Mouse (Mus musculus): ENCODE measurements around the gene Tra2a.

The Tra2a gene

DNA sequence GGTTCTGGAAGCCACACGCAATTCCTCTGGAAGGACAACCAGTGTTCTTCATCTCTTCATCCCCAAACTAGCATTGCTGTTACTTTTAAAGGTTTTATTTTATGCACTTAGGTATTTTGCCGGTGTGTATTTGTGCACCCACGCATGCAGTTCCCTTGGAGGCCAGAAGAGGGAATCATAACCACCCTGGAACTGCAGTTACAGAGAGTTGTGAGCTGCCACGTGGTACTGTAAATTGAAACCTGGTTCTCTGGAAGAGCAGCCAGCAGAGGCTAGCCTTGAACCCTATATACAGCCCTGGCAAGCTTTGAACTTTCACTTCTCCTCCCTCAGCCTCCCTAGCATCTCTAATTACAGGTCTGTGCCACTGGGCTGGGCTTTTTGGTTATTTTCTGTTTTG is 30.5 kb downstream of the Tra2a start:
- DNase-seq (ENCODE audit: low spot score): no peak

DNA sequence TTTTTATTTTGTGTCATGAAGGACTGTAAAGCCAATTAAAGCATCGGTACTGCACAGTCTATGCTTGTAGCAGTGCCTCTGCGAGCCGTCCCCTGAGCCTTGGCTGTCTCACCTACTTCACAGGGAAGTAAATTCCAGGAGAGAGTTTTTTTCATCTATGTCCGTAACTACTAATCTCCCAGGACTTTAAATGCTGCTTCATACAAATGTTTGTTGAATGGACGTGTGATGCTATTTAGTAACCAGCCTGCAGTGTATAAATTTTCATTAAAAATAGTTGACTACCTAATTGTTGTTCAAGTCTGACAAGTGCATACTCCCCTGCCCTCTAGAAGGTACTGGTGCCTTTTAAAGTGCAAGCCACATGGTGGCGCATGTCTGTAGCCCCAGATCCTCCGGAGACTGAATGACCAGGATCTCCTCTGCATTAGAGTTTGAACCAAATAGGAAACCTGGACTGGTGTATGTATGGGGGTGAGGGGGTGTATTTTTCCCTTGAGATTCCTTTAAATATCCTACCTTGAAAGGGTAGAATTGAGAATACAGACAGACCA is 35.6 kb downstream of the Tra2a start:
- no peak for DNase-seq (ENCODE audit: low spot score)

DNA sequence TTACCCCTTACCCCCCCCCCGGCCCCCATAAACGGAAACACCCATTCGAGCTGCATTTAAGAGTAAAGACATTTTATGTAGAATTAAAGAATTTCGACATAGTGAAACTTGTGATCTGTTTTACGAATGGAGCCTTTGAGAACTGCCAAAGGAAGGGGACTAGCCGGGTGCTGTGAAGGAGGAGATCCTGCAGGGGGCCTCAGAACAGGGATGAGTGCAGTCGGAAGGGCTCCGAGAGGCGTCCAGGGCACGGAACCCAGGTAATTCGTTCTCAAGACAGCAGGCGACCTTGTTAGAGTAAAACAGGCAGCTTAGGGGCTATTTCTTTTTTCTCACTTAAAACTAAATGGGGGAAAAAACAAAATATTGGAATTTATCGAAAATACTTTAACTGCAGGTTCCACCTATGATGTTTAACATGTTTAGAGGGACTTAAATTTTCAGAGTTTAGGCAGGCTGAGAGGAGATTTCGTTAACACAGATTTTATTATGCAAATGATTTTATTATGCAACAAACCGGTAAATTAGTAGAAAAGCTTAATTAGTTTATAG is 36.6 kb downstream of the Tra2a start:
- no peak for DNase-seq (ENCODE audit: low spot score)

DNA sequence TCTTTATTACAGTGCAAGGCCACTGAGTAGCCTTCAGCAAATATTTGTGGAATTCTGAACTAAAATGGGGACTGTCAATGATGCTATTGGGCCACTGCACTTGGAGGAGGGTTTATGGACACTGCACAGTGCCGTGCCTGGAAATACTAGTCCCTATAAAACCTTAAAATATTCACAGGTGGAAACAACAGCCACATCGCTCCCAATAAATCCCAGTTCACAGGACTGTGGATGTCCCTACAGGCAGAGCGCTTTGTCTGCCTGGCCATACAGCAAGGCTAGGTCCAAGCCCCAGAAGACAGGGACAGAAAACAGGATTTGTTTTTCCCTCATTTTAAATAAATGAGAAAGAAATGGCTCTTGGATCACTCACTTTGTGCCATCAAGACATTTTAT is 38.1 kb downstream of the Tra2a start:
- no peak for DNase-seq (ENCODE audit: low spot score)

DNA sequence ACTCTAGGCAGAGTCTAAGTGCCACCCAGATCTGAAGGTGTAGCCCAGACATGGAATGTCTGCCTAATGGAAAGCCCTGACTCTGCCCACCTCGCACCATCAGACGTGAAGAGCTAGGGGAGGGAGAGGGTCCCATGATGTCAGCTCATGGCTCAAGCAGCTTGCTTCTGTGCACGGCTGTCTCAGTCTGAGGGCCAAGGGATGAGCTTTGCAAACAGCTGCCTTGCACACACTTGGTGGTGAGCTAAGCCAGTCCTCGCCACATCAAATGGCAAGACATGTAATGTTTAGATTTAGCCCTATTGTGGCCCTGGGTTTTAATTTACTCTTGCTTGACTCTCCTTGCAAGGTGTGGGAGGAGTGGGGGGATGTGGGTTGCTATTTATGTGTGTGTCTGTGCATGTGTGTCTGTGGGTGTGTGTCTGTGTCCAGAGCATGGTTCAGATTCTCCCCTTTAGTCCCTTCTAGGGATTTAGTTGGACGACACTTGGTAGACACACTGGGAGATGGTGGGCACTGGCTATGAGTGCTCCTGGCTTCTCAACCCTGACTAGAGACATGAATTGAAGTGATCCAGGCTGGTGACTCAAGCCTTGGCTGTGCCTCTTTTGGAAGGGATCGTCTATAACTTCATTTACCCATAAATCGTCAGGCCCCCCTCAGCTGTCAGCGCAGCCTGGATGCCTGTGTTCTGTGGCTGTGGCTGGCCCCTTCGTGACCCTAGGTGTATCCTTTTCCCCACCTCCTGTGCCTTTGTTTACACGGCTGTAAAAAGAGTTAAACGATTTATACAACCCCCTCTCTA is 38.7 kb downstream of the Tra2a start:
- no peak for DNase-seq (ENCODE audit: low spot score)

DNA sequence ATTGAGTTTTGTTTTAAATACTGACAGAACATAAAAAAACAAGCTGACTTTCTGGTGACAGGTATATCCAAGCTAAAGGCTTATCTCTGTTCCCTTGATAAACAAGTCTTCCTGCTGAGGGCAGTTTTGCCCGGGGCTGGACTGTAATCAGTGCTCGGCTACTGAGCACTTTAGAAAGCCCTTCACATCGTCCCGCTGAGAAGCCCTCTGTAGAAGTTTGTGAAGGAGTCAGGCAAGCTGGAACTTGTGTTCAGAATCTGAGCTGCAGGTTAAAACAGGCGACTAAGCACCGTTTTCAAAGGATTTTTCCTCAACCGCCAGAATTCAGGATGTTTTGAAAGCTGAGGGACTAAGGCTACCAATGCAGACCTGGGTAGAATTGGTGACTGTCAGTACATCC is 41.9 kb downstream of the Tra2a start:
- DNase-seq (ENCODE audit: low spot score): no peak

DNA sequence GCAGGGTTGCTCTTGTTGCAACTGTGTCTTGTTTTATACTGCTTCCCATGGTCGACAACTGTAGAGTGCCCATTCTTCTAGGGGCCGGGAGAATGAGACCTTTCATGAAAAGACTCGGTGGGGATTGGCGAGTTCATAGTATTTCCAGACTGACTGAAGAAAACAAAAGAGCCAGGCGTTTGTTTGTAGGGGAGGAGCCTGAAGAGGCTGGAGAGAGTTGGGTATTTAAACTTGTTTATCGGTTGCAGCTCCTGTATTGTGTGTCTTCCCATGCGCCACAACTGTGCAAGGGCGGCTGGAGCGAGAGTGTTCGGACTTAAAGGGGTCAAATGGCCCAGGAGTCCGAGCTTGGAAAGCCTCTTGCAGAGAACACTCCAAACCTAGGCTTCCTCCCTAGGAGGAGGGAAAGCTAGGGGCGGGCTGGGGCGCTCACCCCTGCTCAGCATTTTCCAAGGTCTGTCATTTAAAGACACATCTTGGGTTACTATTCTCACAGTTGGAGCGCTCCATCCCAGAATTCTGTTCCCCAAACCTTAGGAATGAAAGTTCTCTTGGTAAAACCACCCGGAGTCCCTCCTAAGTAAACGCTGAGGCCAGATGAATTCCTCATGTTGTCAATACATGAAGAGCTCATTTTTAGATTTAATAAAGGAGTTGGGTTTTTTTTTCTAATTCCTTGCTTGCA is 43.8 kb downstream of the Tra2a start:
- DNase-seq (ENCODE audit: low spot score): no peak

DNA sequence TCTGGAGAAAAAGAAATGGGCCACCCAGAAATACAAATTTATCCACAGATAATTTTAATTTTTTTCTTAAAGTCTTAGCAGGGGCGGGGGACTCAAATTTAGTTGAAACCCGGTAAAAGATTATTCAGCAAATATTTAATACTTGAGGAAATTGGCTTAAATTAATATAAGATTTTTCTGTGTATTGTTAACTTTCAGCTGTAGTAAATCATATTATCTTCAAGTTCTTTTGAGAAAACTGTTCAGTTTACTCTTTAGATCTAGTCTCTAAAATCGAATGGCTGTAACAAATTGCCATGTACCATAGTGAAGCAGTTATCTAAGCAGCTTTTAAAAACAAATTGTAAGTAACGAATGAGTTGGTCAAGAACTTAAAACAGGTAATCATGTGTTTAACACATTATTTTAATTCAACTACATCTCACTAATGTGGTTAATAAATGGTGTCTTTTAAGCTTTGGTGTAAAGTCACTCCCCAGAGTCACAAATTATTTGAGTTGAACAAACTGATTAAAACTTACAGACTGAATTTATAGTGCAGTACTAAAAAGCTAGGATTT is 44.8 kb downstream of the Tra2a start:
- DNase-seq (ENCODE audit: low spot score): no peak

DNA sequence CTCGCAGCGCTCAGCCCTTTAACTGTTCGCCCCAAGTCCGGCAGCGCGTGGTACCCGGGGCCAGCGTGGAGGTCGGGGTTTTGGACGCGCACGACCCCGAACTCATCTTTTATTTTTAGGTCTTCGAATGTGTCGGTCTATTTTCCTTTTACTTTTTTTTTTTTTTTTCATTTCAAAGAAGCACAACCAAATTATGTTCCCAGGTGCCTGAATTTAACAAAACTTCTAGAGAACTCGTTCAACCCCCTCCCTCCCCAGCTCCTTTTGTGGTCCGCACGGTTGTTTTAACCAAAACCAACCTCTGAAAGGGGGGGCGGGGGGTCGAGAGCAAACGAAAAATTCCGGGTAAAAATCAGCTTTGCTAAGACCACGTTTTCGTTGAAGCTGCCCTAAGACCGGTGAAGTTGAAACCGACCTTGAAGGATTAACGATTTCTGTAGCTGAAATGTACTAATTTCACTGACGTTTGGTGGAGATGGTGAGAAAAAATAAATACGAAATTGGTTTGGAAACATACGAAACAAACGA is 45.5 kb downstream of the Tra2a start:
- DNase-seq (ENCODE audit: low spot score): no peak

DNA sequence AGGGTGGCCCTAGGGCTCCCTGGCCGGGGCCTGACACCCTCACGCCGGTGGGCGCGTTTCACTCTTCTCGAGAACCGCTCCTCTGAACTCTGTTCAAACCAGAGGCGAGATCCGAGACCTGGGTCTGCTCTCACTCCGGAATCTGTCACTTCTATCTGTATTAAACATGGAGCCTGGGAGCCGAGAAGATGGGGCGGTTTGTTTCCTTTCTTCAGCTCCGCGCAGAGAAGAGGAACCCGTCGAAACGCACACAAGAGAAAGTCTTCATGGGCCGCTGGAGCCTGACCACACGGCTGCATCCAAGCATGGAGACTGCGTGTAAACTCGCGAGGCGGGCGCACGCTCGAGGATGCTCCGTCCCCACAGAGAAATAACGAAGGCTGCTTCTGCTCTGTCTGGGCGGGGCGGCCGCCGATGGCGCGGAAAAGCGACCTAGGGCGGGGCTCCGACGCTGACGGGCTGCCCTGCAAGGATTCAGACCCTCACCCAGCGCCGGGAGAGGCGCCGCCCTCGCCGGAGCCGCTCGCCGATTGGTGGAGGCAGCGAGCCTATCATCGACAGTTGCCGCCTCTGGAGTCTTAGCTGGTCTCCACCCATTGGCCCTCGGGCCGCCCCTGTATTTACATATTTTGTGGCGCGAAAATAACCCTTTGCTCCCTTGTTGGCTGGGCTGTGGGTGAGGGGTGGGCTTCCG is 46.1 kb downstream of the Tra2a start:
- DNase-seq (ENCODE audit: low spot score): peak; percentile 69

DNA sequence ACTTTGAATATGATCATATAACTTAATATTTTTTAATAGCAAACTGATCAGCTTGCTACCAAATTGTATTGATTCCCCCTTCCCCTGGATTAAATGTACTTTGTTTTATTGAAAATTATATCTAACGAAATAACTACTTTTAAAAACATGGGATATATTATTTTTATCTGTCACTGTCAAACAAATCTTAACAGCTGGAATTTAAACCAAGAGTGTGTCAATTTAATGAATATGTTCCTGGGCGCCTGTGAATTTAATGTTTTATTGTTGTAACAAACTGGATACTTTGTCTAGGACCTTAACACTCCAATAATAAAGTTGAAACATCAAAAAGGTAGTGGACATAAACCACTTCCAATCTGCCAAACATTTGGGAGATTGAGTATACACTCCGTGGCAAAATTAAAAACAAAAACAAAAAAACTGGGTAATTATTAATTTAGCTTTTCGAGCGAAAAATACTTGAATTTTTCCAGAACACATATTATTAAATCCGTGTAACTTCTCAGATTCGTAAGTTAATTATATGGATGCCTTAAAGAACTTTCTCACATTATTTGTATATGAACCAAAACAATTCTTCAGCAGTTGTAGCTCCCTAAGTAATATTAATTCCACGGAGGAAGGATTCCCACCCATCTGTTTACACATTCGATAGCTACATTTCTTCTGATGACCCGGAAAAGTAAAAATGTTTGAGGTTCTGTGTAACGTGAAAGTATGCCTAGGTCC is 46.9 kb downstream of the Tra2a start:
- DNase-seq (ENCODE audit: low spot score): no peak

DNA sequence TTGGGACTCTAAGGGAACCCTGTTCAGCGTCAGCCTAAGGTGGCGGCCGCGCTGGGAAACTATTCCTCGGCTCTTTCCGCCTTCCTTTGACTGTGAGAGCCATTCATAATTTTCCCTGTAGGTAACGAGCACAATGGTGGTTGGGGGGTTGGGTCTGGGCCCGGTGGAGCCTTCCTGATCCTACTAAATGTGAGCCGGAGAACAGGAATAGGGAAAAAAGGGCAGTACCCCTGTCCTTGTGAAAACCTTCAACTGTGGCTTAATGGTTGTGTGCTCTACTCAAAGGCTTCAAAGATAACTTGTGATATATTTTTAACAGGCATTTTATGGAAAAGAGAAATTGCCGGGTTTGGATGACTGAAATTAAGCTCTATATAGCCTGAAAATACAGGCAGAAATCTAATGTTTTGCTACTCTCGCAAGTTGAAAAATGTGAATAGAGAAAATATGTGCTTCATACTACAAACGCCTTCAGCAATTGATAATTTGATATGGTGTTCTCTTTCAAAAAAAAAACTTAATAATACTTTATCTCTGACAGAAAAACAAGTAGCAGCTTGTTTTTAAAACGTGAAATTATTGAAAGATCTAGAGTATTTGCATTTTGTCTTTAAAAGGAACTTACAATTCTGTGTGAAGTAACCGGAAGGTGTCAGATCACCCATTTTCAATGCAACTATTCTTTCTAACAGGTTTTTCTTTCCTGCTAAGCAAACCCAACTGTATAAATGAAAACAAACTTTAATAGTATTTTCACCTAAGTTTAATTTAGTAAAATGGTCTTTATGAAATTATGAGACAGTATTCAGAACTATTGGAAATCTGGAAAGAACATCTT is 47.9 kb downstream of the Tra2a start:
- DNase-seq (ENCODE audit: low spot score): no peak

DNA sequence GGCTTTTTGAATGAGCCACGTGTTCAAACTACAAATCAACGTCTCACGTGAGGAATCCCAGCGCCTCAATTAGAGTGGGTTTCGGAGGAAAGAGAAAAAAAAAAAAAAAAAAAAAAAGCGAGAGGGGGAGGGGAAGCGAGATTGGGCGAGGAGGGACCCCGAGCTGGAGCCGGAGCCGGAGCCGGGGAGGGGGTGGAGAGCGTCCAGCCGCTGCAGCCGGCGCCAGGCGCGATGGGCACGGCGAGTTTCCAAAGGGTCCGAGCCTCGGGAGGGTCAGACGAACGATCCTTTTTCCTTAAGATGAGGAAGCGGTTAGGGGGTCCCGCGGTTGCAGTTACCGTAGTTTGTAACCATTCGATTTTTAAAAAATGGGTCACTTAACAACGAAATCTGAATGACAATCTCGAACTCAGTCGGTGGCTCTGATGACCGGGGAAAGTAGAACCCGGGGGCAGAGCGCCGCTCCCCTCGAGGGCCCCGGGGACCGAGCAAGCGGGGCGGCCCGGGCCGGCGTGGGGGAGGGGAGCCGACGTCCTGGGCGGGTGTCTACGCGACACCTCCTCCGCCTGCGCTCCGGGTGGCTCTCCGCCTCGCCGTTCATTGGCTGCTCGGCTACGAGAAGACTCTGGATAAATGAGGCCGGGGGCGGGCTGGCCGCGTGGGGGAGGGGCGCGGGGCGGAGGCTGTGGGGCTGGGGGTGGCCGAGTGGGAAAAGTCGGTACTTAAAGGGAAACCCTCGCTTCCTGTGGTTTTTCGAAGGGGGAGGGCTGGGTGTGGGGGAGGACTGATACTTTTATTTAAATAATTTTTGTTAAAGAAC is 48.7 kb downstream of the Tra2a start, which contains the start of gene Igf2bp3:
Gene Igf2bp3 (minus strand): TSS at position 30 of the 820 bp plus-strand sequence.
- DNase-seq (ENCODE audit: low spot score): no peak

DNA sequence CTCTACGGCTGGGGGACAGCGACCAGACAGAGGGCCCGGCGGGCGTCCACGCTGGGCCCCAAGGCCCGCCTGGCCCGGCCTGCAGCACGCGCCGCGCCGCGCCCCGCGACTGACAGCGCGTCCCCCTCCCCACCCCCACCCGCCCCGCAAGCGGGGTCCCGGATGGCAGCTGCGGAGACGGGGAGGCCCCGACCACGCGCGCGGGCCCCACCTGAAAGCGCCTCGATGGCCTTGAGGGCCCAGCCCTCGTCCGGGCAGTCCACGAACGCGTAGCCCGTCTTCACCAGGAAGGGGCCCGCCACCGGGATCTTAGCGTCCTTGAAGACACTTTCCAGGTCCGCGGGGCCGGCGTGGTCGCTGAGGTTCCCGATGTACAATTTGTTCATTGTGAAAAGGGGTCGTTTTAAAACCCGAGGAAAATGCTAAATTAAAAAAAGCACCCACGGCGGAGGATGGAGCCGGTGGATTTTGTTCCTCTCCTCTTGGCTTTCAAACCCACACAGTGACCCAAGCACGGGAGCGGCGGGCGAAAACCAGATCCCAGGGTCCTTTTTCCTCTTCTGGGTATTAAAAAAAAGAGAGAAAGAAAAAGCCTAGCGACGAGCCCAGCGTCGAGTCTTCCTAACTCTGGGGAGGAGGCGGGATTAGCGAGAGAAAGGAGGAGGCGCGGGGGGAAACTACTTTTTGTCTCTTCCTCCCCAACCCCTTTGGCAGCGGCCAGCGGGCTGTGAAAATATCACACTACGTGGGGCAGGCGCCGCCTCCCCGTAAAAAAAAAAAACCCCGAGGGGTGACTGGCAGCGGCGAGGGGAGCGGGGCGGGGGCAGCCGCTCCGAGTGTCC is 49.5 kb downstream of the Tra2a start:
- DNase-seq (ENCODE audit: low spot score): no peak

DNA sequence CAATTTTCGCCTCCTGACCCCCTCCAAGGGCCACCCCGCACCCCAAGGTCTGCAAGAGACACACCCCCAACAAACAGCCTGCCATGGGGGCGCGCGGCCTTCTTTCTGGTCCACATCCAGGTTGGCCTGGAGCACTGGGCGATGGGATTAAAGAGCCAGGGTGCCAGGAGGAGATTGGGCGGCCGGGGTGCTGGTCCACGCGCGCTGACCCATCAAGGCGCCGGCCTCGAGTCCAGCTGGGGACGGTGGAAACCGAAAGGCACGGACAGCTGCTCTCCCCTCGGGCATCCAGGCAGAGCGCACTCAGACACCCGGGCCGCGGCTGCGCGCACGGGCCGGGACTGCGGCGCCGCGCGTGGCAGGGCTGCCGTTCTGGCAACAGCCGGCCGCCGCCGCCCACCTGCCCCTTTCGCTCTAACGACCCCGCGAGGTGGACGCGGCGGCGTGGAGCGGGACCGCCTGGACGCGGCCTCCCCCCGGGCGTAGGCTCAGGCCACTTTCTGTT is 50.2 kb downstream of the Tra2a start:
- DNase-seq (ENCODE audit: low spot score): no peak

DNA sequence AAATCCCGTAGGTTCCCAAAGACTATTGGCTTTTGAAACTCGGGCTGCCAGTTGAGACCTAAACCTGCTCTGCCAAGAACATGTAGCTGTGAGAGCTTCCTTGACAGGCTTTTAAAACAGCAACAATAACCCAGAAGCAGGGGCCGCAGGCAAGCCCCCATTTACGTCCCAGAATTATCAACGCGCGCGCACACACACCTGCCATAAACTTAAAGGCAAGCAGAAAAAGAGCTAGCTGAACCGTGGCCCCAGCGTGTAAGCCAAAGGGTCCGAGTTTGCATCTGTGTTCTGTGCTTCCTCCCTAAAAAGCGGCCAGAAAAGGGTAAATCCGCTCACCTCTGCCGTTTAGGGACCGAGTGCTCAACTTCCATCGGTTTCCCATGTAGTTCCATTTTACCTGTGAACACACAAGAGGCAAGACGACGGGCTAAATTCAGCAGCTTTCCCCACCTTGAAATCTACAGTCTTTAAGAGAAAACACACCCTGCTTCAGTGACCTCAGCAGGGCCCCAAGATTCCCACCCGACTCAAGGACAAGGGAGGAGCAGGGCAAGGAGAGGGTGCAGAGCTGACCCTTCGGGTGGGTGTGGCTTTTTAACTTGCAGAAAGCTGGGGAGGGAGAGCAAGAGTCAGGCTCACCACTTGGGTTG is 50.8 kb downstream of the Tra2a start:
- DNase-seq (ENCODE audit: low spot score): no peak

DNA sequence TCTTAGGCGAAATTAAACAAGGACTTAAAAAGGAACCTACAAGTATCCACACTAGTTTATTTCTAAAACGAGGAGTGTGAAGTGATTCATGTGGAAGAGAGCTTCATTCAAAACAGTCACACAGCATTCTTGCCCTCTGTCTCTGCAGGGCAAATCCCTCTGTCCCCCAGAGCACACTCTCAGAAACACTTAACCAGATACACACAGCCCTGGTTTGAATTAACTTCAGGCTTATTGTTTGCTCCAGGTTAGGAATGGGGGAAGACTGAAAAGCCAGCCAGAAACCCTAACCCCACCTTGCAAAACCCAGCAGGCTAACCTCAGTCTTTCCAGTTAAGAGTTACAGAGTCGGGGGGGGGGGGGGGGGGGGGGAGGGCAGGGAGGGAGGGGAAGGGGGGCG is 51.7 kb downstream of the Tra2a start:
- no peak for DNase-seq (ENCODE audit: low spot score)

DNA sequence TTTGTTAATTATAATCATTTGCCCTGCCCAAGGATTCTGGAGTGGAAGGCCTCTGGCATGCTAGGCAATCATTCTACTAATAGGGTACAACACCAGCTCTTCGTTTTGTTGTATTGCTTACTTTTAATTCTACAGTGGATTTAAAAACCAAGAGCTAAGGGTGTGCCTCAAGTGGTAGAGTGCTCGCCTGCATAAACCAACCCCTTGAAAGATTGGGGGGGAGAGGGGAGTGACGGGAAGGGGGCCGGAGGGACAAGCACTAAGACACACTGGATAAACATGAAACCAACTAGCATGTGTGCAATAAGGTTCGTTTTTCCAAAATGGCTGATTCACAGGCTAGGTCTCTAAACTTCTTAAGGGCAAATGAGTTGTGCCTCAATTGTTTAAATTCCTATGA is 52.2 kb downstream of the Tra2a start:
- DNase-seq (ENCODE audit: low spot score): no peak

All from ovary, postnatal 10 days (tissue).